Mouse (Mus musculus) myocyte (in vitro differentiated cells): ENCODE results near the gene Rpl15. TPM values are rescaled to one million over a fixed set of nuclear protein-coding genes. Genes with fewer than 3 reads are reported as not detected.
"Not testable (repeated sequence)": the region's sequence is repeated elsewhere in the genome, so short reads cannot be mapped to it uniquely, and the experiment has no call there.

Experiments
- H3K27me3 ChIP-seq: one replicate; pipeline ENCODE4 v1.6.1; 2011; ENCODE audit not compliant: control insufficient read depth, insufficient read depth, insufficient read length
- H3K36me3 ChIP-seq: one replicate; pipeline ENCODE4 v1.6.1; 2011; ENCODE audit not compliant: control insufficient read depth, insufficient read depth
- H3K4me2 ChIP-seq: one replicate; pipeline ENCODE4 v1.6.1; 2011; ENCODE audit warnings: low read depth, control low read depth
- H3K4me3 ChIP-seq: one replicate; pipeline ENCODE4 v1.5.1; 2011; ENCODE audit warnings: mild to moderate bottlenecking, control low read depth, moderate library complexity
- H3K79me2 ChIP-seq: one replicate; pipeline ENCODE4 v1.6.1; 2011; ENCODE audit not compliant: control insufficient read depth, insufficient read depth
- H3ac ChIP-seq: one replicate; pipeline ENCODE4 v1.6.1; 2011; ENCODE audit not compliant: control insufficient read depth, insufficient read length
- CEBPB ChIP-seq: IDR thresholded peaks from 2 replicates; pipeline ENCODE4 v1.6.1; 2011; ENCODE audit warnings: mild to moderate bottlenecking, moderate library complexity; ENCODE audit not compliant: poor library complexity, insufficient read depth, severe bottlenecking
- E2F4 ChIP-seq: IDR thresholded peaks from one replicate; pipeline ENCODE4 v1.6.1; 2011; ENCODE audit warnings: mild to moderate bottlenecking, control low read depth, moderate library complexity; ENCODE audit not compliant: insufficient read depth
- MAX ChIP-seq: IDR thresholded peaks from one replicate; pipeline ENCODE4 v1.6.1; 2011; ENCODE audit warnings: low read depth, mild to moderate bottlenecking, control low read depth
- MYOD1 ChIP-seq, 3 experiments: IDR thresholded peaks; one replicate each; pipeline ENCODE4 v1.6.1; 2011; ENCODE audit warnings: control low read depth in 2 of 3, low read depth in 2 of 3, mild to moderate bottlenecking in 2 of 3, moderate library complexity in 1 of 3; ENCODE audit not compliant: insufficient read length in 2 of 3, control insufficient read depth in 1 of 3
- MYOG ChIP-seq, 3 experiments: IDR thresholded peaks; one replicate each; pipeline ENCODE4 v1.6.1; 2011; ENCODE audit warnings: control low read depth in 2 of 3, low read depth in 2 of 3, mild to moderate bottlenecking in 2 of 3; ENCODE audit not compliant: insufficient read length in 2 of 3, control insufficient read depth in 1 of 3, insufficient read depth in 1 of 3
- POLR2A ChIP-seq: IDR thresholded peaks from one replicate; pipeline ENCODE4 v1.6.1; 2011; ENCODE audit warnings: low read depth, mild to moderate bottlenecking, control low read depth, moderate library complexity; ENCODE audit not compliant: insufficient read length
- POLR2AphosphoS2 ChIP-seq: IDR thresholded peaks from one replicate; pipeline ENCODE4 v1.6.1; 2011; ENCODE audit warnings: low read depth, control low read depth; ENCODE audit not compliant: insufficient read length
- REST ChIP-seq: IDR thresholded peaks from one replicate; pipeline ENCODE4 v1.6.1; 2011; ENCODE audit warnings: mild to moderate bottlenecking, control low read depth, moderate library complexity; ENCODE audit not compliant: insufficient read depth, insufficient read length
- SRF ChIP-seq: IDR thresholded peaks from one replicate; pipeline ENCODE4 v1.6.1; 2011; ENCODE audit warnings: low read depth; ENCODE audit not compliant: control insufficient read depth, insufficient read length
- TCF12 ChIP-seq: IDR thresholded peaks from one replicate; pipeline ENCODE4 v1.6.1; 2011; ENCODE audit warnings: mild to moderate bottlenecking, control low read depth; ENCODE audit not compliant: poor library complexity, insufficient read depth, severe bottlenecking
- TCF3 ChIP-seq: IDR thresholded peaks from one replicate; pipeline ENCODE4 v1.6.1; 2011; ENCODE audit warnings: low read depth, control low read depth; ENCODE audit not compliant: insufficient read length
- USF1 ChIP-seq: IDR thresholded peaks from one replicate; pipeline ENCODE4 v1.6.1; 2011; ENCODE audit warnings: low read depth, mild to moderate bottlenecking, control low read depth, moderate library complexity
- polyA plus RNA-seq: library from polyadenylated mRNA; unstranded; fragments of >200 nt; fragmentation: generic; extraction: Trizol; gene quantifications from one replicate; pipeline ENCODE4 v1.2.1, GENCODE M21; 2012; ENCODE audit warnings: missing spikeins

Gene Rpl15
- polyA plus RNA-seq, 1 experiment: 1,739 TPM

DNA sequence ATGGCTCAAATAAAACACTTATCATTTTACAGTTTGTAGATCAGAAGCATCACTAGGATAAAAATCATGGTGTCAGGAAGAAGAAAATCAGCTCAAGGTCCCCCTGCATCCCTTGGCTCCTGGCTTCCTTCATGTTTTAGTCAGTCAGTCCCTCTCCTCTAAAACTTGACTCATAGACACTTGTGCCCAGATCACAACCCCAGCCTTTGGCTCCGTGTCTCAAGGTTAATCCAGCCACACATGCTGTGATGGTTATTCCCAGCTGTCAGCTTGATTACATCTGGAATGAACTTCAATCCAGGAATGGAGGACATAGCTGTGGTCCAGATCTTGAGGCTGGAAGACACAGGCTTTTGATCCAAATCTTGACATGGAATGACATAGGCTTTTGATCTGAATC is 3.3 kb upstream of the Rpl15 start:
- Histone ChIP-seq H3K4me3 (no peak overlapping the region), H3K27me3 (no peaks in the 10 kb centered on the region), H3K4me2 (no peak overlapping the region), H3K36me3 (peaks cover 21% of the 10 kb centered on the region), H3K79me2 (peaks cover 14% of the 10 kb centered on the region), H3ac (no peak overlapping the region)
- TF ChIP-seq TCF3 (no peak), MYOD1 (IDR thresholded peaks at IDR 0.05; ENCODE audit: control insufficient read depth in 1 of 3, insufficient read length in 2 of 3, low read depth in 2 of 3) (no peak), E2F4 (no peak), POLR2A (no peak), POLR2AphosphoS2 (no peak), SRF (no peak), CEBPB (no peak), TCF12 (no peak), REST (no peak), MYOG (IDR thresholded peaks at IDR 0.05; ENCODE audit: control insufficient read depth in 1 of 3, insufficient read depth in 1 of 3, insufficient read length in 2 of 3, low read depth in 2 of 3) (no peak), MAX (no peak), USF1 (no peak)

GRCm38 (mm10) chr14:18271666-18272065 is 475 bp upstream of the Rpl15 start:
- Histone ChIP-seq H3K36me3 (peaks cover 23% of the 10 kb centered on the region), H3K79me2 (peaks cover 36% of the 10 kb centered on the region), H3ac (peak overlapping the region; percentile 38), H3K27me3 (no peaks in the 10 kb centered on the region), H3K4me2 (peak overlapping the region; percentile 81), H3K4me3 (peak overlapping the region; percentile 92)
- TF ChIP-seq POLR2AphosphoS2 (no peak), REST (no peak), TCF12 (no peak), MAX (no peak), MYOD1 (IDR thresholded peaks at IDR 0.05; ENCODE audit: control insufficient read depth in 1 of 3, insufficient read length in 2 of 3, low read depth in 2 of 3) (no peak), E2F4 (no peak), SRF (no peak), POLR2A (no peak), USF1 (no peak), CEBPB (no peak), MYOG (IDR thresholded peaks at IDR 0.05; ENCODE audit: control insufficient read depth in 1 of 3, insufficient read depth in 1 of 3, insufficient read length in 2 of 3, low read depth in 2 of 3) (no peak), TCF3 (no peak)

DNA sequence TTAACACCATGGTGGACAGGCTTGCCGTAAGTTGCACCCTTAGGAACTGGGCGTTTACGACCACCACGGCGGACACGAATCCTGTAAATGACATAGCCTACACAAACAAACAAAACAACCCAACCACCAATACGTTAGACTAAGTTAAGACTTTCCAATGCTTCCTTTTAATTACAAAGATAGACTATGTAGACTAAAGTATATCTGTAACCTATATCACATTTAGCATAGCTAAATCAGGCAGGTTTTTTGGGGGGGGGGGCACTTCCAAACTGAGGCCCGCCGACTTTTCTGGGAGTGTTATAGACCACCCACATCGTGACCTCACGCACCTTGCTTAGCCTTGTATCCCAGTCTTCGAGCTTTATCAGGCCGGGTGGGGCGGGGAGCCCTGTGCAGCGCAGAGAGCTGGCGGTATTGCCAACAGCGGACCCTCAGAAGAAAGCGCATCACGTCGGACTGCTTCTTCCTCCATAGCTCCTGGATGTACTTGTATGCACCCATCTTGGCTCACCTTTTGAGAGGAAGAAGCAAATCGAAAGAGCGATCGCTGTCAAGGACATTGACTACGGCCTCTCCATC is 1.2 kb downstream of the Rpl15 start:
- Histone ChIP-seq H3K36me3 (peaks cover 25% of the 10 kb centered on the region), H3K79me2 (peaks cover 36% of the 10 kb centered on the region), H3ac (peak overlapping the region; percentile 38), H3K4me2 (peak overlapping the region; percentile 89), H3K4me3 (peak overlapping the region; percentile 92)
- H3K27me3 ChIP-seq: not testable (repeated sequence)

DNA sequence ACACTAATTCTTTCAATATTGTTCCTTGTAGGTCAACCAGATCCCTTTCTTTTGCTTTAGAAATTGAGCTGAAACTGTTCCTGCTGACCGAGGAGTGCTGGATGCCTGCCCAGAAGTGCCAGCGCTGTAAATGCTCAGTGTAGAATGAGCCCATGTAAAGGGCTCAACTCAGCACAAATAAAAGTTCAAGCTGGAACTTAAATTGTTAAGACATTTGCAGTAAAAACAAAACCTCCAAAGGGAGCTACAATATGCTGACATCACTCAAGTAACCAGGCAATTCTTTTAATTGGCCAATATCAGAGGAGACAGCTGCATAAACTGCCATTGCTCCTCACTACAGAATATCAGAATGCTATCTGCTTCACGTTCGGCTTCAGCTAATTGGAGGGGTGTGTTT is 7.8 kb downstream of the Rpl15 start:
- TF ChIP-seq MYOG (IDR thresholded peaks at IDR 0.05; ENCODE audit: control insufficient read depth in 1 of 3, insufficient read depth in 1 of 3, insufficient read length in 2 of 3, low read depth in 2 of 3) (no peak), MAX (no peak), SRF (no peak)
- no peak overlapping the region for H3ac ChIP-seq
- H3K79me2 ChIP-seq: peaks cover 12% of the 10 kb centered on the region
- peaks cover 21% of the 10 kb centered on the region for H3K36me3 ChIP-seq
- no peaks in the 10 kb centered on the region for H3K27me3 ChIP-seq
- H3K4me2 ChIP-seq: no peak overlapping the region
- H3K4me3 ChIP-seq: no peak overlapping the region

DNA sequence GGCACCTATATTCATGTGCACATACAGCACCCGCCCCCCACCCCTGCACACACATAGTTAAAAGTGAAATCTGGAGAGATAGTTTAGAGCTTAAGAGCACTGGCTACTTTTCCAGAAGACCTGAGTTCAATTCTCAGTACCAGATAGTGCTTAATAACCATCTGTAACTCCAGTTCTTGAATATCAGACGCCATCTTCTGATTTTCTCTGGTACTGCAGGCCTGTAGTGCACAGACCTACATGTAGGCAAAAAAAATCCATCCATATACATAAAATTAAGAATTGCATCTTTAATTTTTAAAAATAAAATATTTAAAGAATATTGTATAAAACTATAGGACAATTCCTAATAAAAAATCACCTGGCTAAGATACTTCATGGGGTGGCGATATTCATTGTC is 10.0 kb downstream of the Rpl15 start:
- Histone ChIP-seq H3K36me3 (peaks cover 1% of the 10 kb centered on the region), H3ac (no peak overlapping the region), H3K4me3 (no peak overlapping the region), H3K79me2 (no peaks in the 10 kb centered on the region), H3K4me2 (no peak overlapping the region), H3K27me3 (no peaks in the 10 kb centered on the region)
- TF ChIP-seq MYOG (IDR thresholded peaks at IDR 0.05; ENCODE audit: control insufficient read depth in 1 of 3, insufficient read depth in 1 of 3, insufficient read length in 2 of 3, low read depth in 2 of 3) (no peak), POLR2A (no peak), TCF12 (no peak), USF1 (no peak), MAX (no peak), SRF (no peak), POLR2AphosphoS2 (no peak), REST (no peak)
